Mouse (Mus musculus) testis, adult 2 months (tissue): ENCODE data around the gene Vps37d. TPM values are rescaled to one million over a fixed set of nuclear protein-coding genes. Genes with fewer than 3 reads are reported as not detected.
"Not testable (repeated sequence)": the region's sequence is repeated elsewhere in the genome, so short reads cannot be mapped to it uniquely, and the experiment has no call there.

ENCODE experiments used
- H3K27ac ChIP-seq: fragments of 200-500 bp; 2 replicates; pipeline ENCODE4 v1.5.1; 2012; ENCODE audit warnings: low read depth, low read length; ENCODE audit not compliant: control insufficient read depth, insufficient read depth
- H3K27me3 ChIP-seq: fragments of 200-500 bp; 2 replicates; pipeline ENCODE4 v1.6.1; 2012; ENCODE audit warnings: mild to moderate bottlenecking, low read length, moderate library complexity; ENCODE audit not compliant: control insufficient read depth, insufficient read depth
- H3K36me3 ChIP-seq: fragments of 200-500 bp; 2 replicates; pipeline ENCODE4 v1.6.1; 2012; ENCODE audit warnings: mild to moderate bottlenecking, low read length; ENCODE audit not compliant: control insufficient read depth, insufficient read depth
- H3K4me1 ChIP-seq: fragments of 200-500 bp; 2 replicates; pipeline ENCODE4 v1.6.1; 2012; ENCODE audit warnings: low read length; ENCODE audit not compliant: control insufficient read depth, insufficient read depth
- H3K4me3 ChIP-seq: fragments of 200-500 bp; 2 replicates; pipeline ENCODE4 v1.5.1; 2012; ENCODE audit warnings: low read depth, mild to moderate bottlenecking, low read length, moderate library complexity, mixed read lengths; ENCODE audit not compliant: control insufficient read depth
- CTCF ChIP-seq: fragments of 200-500 bp; IDR thresholded peaks from 2 replicates; pipeline ENCODE4 v1.5.1; 2012; ENCODE audit warnings: low read depth, mild to moderate bottlenecking, inconsistent platforms, low read length, moderate library complexity; ENCODE audit not compliant: control insufficient read depth, insufficient read depth, insufficient replicate concordance
- POLR2A ChIP-seq: fragments of 200-500 bp; IDR thresholded peaks from 2 replicates; pipeline ENCODE4 v1.6.1; 2012; ENCODE audit warnings: low read depth, mild to moderate bottlenecking, inconsistent platforms, low read length, moderate library complexity; ENCODE audit not compliant: control insufficient read depth
- polyA plus RNA-seq: library from polyadenylated mRNA; depleted of rRNA; stranded (reverse); fragments of >200 nt; gene quantifications from 2 replicates; pipeline ENCODE4 v1.2.3, GENCODE M21; 2012

Vps37d gene
- polyA plus RNA-seq, 1 experiment, result 0.33 TPM

GRCm38 (mm10) chr5:135073349-135074150, 4.5 kb downstream of the Vps37d start:
- no peaks in the 10 kb centered on the region for H3K36me3 ChIP-seq
- TF ChIP-seq CTCF, result no peak
- TF ChIP-seq POLR2A, result no peak
- H3K27ac ChIP-seq, result no peak overlapping the region
- no peak overlapping the region for H3K4me3 ChIP-seq
- no peaks in the 10 kb centered on the region for H3K27me3 ChIP-seq
- peaks cover 12% of the 10 kb centered on the region for H3K4me1 ChIP-seq

- TF ChIP-seq POLR2A (no peak), CTCF (no peak)
- Histone ChIP-seq H3K4me1 (peaks cover 9% of the 10 kb centered on the region), H3K36me3 (no peaks in the 10 kb centered on the region), H3K27me3 (no peaks in the 10 kb centered on the region), H3K27ac (no peak overlapping the region), H3K4me3 (no peak overlapping the region)
Measured at GRCm38 (mm10) chr5:135072720-135073119, 5.3 kb downstream of the Vps37d start.

DNA sequence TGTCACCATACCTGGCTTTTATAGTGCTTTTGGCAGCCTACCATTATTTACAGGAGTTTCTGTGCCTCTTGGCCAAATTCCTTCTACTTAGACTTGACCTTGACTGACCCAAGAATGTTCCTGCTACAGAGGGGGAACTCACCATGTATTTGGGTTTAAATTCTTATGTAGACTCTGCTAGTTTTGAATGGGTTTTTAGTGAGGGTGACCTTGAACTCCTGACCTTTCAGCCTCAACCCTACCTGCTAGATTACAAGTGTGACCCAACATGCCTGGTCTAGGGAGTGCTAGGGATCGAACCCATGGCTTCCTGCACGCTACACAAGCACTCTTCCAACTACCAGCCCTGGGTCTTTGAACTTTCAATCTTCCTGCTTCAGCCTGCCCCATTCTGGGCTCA, 6.0 kb downstream of the Vps37d start:
- Histone ChIP-seq H3K4me3 (no peak overlapping the region), H3K27me3 (no peaks in the 10 kb centered on the region), H3K27ac (no peak overlapping the region), H3K36me3 (no peaks in the 10 kb centered on the region), H3K4me1 (peaks cover 7% of the 10 kb centered on the region)
- TF ChIP-seq POLR2A (no peak), CTCF (no peak)

DNA sequence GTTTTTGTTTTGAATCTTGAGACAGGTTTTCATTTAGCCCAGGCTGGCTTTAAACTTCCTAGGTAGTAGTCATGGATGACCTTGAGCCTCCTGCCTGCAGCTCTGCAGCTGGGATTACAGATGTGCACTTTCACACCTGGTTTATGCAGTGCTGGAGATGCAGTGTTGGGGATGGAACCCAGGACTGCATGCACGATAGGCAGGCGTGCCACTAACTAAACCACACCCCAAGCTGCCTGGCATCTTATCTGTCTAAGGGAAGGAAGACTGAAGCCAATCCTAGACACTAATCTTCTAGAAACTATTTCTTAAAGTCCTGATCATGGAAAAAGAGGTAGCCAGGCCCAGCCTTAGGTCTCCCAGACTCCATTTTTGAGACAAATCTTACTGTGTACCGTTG, 7.6 kb downstream of the Vps37d start:
- Histone ChIP-seq H3K27ac (no peak overlapping the region), H3K36me3 (no peaks in the 10 kb centered on the region), H3K4me3 (no peak overlapping the region), H3K27me3 (no peaks in the 10 kb centered on the region), H3K4me1 (peaks cover 9% of the 10 kb centered on the region)
- TF ChIP-seq CTCF, result no peak
- no peak for TF ChIP-seq POLR2A

DNA sequence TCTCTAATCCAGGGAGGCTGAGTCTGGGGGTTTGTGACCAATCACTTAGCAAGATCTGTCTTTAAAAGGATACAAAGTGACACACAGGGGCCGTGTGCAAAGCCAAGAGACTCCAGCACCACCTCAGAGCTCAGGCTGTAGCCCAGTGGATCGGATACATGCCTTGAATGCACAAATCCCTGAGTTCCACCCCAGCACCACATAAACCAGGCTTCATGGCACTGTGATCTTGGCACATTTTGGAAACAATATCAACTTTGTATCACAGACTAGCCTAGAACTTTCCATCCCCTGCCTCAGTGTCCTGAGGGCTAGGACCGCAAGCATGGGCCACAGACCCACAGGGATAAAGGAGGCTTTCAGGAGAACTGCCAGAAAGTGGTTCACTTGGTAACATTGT, 12.1 kb downstream of the Vps37d start:
- Histone ChIP-seq H3K27ac (no peak overlapping the region), H3K4me1 (peaks cover 2% of the 10 kb centered on the region), H3K36me3 (0 out of 2 replicates have a peak, but pooled peaks cover under 1% of the 10 kb centered on the region), H3K27me3 (no peaks in the 10 kb centered on the region), H3K4me3 (no peak overlapping the region)
- TF ChIP-seq POLR2A, result no peak
- TF ChIP-seq CTCF, result no peak

- H3K27ac ChIP-seq, result peak within 1 kb of the TSS; percentile 80
- not testable (repeated sequence) for H3K4me1 ChIP-seq, H3K36me3 ChIP-seq, H3K27me3 ChIP-seq
- peak within 1 kb of the TSS; percentile 98 for H3K4me3 ChIP-seq
Measured at GRCm38 (mm10) chr5:135064909-135065446, 13.1 kb downstream of the Vps37d start, which contains the start of gene Bud23. TSS of gene Bud23 (minus strand) at chr5:135064959.

GRCm38 (mm10) chr5:135064382-135064766, 13.7 kb downstream of the Vps37d start:
- Histone ChIP-seq H3K4me1 (peaks cover 2% of the 10 kb centered on the region), H3K27ac (peak overlapping the region; percentile 80), H3K4me3 (peak overlapping the region; percentile 98), H3K27me3 (no peaks in the 10 kb centered on the region), H3K36me3 (peaks cover 4% of the 10 kb centered on the region; the same call in 1 of the 2 replicates)
- TF ChIP-seq CTCF (no peak), POLR2A (no peak)
